Mouse (Mus musculus): ENCODE results near the gene E030018B13Rik.
A peak's percentile ranks its signal among the peaks of the same experiment; 100 is the strongest.

The E030018B13Rik gene

DNA sequence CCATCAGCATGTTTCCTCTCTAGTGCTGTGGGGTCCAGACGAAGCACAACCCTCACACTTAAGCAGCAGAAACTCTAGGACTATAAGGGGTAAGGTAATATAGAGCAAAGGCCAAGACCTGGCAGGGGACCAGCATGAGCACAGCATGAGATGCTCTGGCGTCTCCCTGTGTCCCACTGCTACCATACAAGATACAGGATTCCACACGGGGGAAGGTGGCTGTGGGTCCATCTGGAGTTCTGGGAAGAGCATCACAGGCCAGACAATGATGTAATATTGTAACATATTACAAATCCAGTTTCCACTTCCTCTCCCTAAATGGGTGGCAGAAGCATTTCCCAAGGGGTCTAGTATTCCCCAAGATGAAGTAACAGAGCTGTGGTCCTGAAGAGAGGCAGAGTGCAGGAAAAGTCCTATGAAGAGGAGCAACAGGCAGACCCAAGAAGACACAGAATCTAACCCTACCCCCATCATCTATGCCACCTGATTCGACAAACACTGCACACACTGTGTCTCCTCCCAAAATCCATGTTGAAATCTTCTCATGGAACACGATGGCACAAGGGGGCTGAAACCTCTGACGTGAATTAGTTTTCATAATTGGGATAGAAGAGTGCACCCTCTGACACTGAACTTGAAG lies at the start of gene E030018B13Rik:
TSS of gene E030018B13Rik (plus strand) at position 590 of the 640 bp plus-strand sequence.
- no peak for DNase-seq (ENCODE audit: extremely low read depth, low read depth, low spot score)

DNA sequence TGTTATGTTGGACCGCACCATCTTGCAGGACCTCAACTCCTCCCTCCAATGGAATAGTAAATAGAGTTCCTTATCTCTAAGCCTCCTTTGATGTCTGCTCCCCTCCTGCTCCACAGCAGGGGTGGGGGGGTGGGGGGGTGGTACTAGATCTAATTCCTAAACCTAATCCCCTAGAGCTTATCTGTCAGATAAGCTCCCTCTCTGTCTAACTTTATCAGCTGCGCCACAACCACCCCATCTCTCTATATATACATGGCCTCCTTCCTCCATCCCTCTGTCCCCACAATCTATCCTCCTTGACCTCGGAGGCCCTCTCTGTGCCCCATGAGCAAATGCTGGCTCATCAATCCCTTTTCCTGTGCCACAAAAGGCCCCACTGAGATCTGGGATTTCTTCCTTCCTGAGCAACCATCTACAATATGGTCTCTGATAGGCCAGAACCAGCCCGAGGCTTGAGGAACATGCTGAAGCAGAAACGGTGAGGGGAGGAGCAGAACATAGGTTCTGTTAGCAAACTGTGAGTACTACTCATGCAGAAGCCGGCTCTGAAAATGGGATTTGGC lies 48.2 kb upstream of the E030018B13Rik start:
- no peak for DNase-seq (ENCODE audit: extremely low read depth, low read depth, low spot score)

DNA sequence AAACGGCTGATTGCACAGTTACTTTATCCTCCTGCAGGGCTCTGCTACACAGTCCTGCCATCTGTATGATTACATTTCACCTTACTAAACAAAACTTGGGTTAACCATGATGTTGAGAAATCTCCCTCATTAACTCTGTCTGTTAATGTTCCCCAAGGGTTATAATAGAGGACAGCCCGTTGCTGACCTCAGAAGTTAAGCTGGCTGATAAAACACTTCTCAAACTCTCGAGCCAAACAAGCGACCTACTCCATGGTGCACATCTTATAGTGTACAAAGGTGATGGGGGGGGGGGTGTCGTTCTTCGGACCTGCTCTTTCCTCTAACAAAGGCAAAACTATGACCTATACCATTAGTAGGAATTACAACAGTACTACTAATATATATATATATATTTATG lies 45.0 kb upstream of the E030018B13Rik start:
- DNase-seq (ENCODE audit: extremely low read depth, low read depth, low spot score): no peak

DNA sequence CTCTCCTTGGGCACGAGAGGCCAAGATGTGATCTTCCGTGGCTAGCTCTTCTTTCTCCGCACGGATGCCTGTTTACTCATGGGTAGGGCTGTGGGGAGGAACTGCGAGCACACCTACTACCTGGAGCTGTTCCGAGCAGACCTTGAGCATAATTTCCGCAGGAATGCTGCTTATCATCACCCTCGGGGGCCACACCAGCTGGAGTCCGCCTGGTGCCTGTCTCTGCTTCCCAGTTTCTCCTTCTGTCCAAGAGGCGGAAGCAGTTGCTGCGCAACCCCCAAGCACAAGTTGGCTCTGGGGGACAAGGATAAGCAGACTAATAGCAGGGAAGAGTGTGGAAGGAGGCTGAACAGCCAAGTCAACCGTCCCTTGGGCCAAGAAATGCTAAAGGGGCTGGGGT lies 42.8 kb upstream of the E030018B13Rik start:
- no peak for DNase-seq (ENCODE audit: extremely low read depth, low read depth, low spot score)

DNA sequence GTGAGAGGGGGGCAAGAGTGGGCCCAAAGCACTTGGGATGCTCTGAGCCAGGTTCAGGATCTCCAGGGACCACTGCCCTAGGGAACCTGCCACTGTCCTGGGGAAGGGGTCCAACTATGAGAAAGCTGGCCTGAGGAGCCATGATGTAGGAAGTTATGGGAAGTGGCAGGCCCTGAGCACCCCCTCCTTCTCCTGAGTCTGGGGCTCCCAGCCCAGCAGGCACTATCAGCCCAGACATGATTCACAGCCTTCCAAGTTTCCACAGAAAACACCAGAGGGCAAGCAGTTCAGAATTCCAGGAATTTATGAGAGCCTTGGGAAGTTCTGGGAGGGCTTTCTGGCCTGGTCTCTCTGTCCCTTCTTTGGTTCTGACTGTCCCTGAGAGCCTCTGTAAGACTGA lies 41.0 kb upstream of the E030018B13Rik start:
- no peak for DNase-seq (ENCODE audit: extremely low read depth, low read depth, low spot score)

DNA sequence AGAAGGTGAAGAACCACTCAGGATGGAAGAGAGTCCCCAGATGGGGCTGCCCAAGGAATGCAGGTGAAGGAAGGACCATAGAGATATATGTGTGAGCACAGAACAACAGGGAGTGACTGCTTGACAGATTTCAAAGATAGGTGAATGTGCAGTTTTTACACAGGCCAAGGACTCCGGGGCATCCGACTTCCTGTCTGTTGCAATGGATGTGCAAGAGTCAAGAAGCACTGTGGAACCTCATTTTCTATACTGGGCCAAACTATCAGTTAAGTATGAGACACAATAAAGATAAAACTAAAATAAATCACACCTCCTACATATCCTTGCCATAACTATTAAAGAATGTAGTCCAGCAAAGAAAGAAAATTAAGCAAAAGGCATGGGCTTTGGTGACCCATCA lies 40.0 kb upstream of the E030018B13Rik start:
- no peak for DNase-seq (ENCODE audit: extremely low read depth, low read depth, low spot score)

DNA sequence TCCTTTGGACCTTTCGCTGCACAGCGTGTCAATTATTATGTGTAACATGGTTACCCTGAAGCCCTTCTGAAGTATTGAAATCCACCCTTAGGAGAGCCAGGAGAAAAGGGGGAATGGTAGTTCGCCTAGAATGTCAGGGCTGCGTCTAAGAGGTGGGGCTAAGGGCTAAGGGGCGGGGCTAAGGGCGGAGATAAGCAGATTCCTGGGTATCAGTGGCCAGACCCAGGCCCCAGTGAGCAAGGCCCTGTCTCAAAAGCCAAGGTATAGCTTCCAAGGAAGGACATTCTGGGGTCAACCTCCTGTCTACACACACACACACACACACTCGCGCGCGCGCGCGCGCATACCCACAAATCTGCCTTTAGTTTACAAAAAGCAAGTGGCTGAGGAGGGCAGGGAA lies 39.0 kb upstream of the E030018B13Rik start:
- no peak for DNase-seq (ENCODE audit: extremely low read depth, low read depth, low spot score)

DNA sequence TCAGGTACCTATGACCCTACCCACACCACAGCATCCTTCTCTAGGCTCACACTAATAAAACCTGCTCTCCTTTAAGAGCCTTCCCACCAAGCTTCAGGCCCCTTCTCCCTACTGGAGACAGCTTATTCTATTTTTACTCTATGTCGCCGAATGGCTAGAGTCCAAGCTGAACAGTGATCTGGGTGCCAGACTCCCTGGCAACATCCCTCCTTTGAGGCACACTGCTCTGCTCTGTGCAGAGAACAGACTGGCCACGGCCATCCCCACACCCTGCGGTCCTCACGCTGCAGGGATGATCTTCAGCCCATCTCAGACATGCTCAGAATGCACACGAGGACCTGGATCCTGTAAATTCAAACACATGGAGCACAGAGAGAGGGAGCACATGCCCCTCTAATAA lies 37.1 kb upstream of the E030018B13Rik start:
- no peak for DNase-seq (ENCODE audit: extremely low read depth, low read depth, low spot score)

DNA sequence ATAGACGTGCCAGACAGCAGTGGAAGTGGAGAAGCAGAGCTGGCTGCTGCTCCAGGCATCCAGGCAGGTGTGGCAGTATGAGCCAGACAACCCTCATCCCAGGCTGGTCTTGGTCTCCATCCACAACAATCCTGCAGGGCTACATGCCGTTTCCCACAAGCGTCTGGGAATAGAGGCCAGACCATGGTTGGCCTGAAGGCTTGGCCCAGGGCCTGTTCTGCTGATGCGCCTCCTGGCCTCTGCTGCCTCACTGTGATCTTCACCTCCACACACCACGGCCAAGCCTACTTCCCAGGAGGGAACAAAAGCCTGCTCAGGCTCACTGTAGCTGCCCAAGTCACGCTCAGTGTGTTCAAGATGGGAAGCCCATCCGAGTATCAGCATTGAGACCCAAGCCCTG lies 33.9 kb upstream of the E030018B13Rik start:
- DNase-seq (ENCODE audit: extremely low read depth, low read depth, low spot score): no peak

DNA sequence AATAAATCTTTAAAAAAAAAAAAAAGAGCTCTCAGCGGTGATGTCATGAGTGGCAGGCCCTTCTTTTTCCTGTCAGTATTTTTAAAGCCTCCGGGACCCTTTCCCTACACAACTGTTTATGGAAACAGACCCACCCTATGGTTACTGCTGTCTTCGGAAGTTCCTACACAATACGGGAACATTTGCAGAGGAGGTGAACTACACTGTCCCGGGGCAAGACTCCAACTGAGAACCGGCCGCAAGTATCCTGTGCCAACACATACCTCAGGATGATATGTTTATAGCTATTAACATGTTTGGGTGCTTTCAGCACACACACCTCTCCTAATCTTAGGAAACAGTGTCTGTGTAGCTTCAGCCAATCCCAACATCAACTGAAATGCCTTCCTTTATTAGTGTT lies 31.6 kb upstream of the E030018B13Rik start:
- no peak for DNase-seq (ENCODE audit: extremely low read depth, low read depth, low spot score)

DNA sequence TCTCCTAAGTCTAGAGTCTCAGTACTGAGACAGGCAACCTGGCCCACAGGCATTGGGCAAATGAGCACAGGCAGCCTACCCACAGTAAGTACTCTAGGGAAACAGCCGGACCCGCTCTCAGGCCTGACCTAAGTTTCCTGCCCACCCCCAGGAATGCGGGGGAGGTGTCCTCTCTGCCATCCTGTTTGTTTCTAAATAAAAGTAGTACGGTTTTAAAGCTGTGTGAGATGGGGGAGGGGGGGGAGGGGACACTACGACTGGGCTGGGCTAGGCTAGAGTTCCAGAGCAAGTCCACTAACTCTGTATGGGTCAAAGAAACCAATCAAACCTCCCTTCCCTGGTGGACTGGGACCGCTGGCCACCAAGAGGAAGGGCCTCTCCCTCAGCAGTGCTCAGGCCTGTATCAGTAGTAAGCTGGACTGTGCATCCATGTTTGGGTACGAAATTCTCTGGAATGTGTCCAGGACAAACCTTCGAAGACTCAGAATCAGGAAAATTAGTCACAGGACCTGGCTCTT lies 29.6 kb upstream of the E030018B13Rik start:
- no peak for DNase-seq (ENCODE audit: extremely low read depth, low read depth, low spot score)

DNA sequence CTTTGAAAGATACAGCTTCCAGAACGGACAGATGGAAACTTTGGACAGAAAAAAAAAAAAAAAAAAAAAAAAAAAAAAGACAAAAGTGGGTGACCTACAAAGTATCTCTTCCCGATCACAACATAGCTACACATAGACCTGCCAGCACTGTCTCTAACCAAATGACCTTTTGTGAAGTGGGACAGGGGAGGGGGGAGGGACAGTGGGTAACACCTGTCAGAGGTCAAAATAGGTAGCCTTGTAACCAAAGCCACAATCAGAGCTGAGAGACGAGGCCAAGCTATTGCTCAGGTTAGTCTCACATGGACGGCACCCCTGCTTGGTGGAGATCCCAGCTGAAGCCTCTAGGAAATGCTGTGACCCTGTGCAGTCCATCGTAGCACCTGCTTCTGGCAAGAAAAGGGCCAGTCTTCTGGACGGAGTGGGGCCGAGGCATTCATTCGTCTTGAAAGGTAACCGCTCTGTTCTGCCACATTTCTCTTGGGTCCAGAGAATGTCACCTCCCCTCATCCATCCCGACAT lies 29.0 kb upstream of the E030018B13Rik start:
- no peak for DNase-seq (ENCODE audit: extremely low read depth, low read depth, low spot score)

DNA sequence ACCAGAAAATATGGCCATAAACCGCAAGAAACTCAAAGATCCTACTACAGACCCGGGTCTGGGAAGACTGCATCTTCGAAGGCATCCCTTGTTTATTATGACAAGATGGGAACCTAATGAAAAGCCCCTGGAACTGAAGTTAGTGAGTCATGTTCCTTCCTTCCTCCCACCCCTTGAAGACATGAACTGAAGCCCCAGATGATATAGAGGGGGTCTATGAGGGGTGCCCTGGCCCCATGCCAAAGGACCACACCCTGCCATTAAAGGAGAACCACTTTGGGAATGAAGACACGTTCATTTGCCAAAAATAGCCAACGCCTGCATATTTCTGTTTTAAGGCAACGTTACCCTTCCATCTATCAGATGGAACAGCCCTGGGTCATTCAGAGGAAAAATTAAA lies 28.0 kb upstream of the E030018B13Rik start:
- no peak for DNase-seq (ENCODE audit: extremely low read depth, low read depth, low spot score)

DNA sequence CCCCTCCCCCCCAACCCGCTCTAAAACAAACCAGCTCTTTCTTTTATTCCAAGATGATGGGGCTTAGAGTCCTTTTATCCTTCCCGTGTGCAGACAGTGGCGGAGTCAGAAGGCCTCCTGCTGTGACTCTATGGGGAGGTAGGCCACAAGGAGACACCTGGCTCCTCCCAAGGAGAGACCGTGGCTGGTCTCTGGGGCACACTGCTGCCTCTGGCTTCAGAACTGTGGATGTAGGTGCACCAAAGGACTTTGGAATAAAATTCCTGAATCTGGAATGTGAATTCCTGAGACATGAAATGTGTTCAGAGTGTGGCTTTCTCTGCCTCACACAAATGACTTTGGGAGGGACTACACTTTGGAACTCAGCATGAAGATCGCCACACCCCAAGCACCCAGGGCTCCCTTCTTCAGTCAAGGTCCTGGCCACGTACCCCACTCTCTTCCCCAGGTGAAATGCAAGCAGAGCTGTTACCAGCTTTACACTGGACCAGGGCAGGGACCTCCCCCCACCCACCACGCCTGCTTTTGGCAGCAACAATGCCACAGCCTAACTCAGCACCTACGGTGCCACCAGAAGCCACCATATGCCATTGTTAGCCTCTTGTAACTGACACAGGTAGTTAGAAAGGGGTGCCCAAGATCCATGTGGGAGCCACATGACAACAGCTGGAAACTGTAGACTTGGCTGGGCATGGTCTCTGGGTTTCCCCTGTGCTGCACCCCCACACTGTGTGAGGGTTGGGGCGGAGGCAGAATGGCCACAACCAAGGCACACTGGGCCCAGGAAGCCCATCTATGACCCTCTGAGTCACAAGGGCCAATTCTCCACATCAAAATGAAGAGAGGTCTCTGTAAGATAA lies 27.3 kb upstream of the E030018B13Rik start:
- no peak for DNase-seq (ENCODE audit: extremely low read depth, low read depth, low spot score)

DNA sequence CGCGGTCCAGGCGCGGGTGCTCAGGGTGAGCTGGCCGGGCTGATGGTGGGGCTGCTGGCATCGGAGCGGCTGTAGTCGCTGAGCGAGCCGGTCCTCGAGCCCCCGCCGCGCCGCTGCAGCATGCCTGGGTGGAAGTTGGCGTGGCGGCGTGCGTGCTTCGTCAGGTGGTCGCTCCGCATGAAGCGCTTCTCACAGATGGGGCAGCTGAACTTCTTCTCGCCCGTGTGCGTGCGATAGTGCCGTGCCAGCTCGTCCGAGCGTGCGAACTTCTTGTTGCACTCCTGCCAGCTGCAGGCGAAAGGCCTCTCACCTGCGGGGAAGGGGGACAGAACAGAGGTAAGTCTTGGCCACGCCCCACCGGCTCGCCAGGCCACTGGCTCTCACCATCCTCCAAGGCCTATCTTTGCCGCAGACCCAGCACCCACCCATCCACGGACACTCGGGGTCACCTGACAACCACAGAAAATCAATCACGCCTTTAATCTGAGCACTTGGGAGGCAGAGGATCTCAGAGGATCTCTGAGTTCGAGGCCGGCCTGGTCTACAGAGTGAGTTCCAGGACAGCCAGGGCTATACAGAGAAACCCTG lies 25.1 kb upstream of the E030018B13Rik start:
- no peak for DNase-seq (ENCODE audit: extremely low read depth, low read depth, low spot score)

DNA sequence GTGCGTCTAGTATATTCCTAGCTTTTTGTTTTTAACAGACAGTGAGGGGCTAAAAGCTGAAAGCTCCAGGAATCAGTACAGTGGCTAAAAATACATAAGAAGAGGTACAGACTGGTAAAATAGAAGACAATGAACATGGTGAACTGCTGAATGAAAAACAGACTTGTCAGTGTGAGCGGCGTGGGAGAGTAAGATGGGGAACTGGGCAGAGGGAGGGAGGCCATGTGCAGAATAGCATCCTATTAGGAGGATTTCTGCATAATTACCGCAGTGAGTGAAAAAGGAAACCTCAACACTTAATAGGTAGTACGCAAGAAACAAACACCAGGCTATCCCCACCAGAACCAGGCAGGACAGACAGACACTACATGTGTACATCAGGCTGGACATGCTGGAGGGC lies 23.5 kb upstream of the E030018B13Rik start:
- no peak for DNase-seq (ENCODE audit: extremely low read depth, low read depth, low spot score)

DNA sequence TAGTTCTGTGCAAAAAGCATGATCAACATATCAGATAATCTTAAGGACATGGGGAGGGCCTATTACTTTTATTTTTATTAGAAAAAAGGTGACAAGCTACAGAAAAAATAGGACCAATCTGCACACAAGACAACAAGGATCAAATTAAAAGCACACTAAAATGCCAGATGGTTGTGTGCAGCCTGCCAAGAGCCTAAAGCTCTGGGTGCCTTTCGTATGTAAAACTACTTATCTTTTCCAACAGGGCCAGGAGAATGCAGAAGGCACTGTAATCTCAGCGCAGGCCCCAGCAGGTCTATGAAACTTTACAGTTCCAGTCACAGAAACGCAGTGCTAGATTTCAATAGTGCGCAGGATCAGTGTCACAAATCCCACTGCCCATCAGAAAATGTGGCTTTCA lies 22.9 kb upstream of the E030018B13Rik start:
- no peak for DNase-seq (ENCODE audit: extremely low read depth, low read depth, low spot score)

DNA sequence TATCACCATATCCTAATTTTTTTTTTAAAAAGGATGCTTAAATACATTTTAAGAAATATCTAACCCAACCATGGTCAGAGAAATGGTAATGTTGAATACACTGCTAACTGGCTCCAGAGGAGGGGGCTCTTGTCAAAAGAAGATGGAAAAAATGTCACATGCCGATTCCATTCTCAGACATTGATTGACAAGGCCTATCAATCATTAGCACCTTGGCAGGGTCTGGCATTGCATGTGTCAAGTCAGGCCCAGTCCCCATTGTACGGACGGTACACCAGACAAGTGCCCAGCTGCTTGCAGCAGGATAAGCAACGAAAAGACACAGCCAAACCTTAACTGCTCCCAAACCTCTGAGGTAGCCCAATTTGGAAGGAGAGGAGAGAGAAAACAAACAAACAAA lies 22.0 kb upstream of the E030018B13Rik start:
- no peak for DNase-seq (ENCODE audit: extremely low read depth, low read depth, low spot score)

DNA sequence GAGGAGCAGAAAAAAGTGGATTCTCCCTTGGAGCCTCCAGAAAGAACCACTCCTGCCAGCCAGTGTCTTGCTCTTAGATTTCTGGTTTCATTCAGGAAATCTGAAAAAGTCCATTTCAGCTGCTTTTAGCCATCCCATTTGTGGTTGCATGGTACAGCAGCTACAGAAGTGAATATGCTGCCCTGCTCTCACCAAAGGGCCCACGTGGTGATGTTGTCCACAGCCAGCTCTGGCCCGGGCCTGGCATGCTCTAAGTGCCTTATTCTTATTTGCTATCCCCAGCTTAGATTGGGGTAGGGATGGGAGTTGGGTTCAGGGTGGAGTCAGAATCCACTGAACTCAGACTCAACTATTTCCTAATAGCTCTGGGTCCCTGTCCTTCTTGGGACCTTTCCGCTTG lies 21.4 kb upstream of the E030018B13Rik start:
- no peak for DNase-seq (ENCODE audit: extremely low read depth, low read depth, low spot score)

DNA sequence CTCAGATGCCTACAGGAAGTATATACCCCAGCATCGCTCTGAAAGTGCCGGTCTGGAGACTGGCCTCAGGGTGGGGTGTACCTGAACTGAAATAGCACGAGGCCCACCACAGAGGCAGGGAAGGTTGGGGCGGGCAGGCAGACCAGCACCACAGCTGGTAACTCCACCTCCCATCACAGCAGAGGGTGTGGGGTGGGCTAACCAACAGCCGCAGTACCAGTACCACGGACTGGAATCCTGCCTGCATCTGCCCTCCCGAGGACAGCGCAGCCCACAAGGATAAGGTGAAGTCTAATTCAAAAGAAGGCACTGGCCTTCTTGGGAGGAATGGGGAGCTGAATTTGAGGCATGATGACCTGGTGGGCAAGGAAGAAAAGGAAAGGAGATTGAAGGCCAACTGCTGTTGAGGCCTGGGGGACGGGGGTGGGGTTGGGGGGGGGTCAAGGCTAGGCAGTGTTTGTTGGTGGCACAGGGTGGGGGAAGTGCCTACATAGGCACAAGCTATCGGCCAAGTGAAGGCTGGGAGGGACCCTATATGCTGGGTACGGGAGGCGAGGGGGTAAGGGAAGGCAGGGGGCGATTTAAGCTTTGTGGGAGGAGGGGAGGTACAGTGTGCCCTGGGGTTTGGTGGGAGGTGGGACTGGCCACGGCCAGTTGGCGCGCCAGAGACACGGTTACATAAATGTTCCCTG lies 20.2 kb upstream of the E030018B13Rik start:
- DNase-seq (ENCODE audit: extremely low read depth, low read depth, low spot score): no peak

DNA sequence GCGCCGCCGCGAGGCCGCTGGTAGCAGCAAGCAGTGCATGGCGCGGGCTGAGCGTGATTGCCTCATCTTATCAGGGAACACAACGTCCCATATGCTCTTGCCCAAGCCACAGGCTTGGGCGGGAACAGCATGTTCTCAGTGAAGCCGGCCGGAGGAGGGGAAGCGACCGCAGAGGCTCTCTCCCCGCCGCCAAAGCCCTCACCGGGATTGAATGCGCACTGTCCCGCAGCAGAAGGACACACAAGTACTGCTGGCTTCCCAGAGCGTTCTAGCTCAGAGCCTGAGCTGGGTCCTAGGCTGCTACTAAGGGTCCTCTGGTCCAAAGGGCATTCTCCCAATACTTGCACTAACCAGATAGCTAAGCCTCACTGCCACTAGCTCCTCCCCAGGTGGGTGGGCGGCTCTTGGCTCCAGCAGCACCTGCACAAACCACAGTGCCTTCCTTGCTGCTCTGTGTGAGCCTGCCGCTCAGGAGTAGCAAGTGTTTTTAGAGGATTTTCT lies 19.6 kb upstream of the E030018B13Rik start:
- peak; percentile 83 for DNase-seq (ENCODE audit: extremely low read depth, low read depth, low spot score)
